Mouse (Mus musculus) thymus, postnatal 36 days (tissue): Measurements from ENCODE around the gene Dlg4.
"Not testable (repeated sequence)": the region's sequence is repeated elsewhere in the genome, so short reads cannot be mapped to it uniquely, and the experiment has no call there.

Experiments used
- DNase-seq, 2 experiments: peaks; one replicate each; pipeline ENCODE4 v3.0.0; 2022; ENCODE audit warnings: mixed read lengths in 2 of 2

Dlg4 gene

DNA sequence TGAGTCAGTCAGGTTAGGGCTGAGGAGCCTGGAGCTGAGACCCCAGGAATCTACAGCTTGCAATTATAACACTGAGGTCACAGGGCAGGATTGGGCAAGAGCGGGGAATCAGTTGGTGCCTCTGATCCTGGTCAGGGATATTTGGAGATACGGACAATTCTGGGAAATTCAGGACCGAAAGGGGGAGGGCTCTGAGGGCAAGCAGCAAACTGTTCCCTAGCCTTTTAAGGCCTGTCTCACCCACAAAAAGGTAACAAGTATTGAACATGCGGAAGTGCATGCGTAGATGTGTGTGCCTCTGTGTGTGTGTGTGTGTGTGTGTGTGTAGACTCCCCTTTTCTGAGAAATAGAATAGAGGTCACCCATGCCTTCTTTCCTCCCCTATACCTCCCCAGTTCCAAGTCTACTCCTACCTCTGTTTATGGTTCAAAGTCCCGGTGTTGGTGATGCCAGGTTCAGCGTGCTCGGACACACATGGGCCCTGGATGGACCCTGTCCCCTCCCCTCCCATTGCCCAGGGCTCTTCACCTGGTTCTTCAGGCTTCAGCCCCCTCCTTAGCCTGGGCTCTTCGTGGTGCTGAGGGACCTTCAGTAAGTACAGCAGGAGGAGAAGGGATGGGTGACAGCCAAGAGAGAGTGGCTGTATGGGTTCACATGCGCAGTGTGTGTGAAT, 37.3 kb downstream of the Dlg4 start, which contains the start of gene Asgr1:
TSS of gene Asgr1 (plus strand) at position 188 of the 673 bp plus-strand sequence.
- DNase-seq, result no peak

DNA sequence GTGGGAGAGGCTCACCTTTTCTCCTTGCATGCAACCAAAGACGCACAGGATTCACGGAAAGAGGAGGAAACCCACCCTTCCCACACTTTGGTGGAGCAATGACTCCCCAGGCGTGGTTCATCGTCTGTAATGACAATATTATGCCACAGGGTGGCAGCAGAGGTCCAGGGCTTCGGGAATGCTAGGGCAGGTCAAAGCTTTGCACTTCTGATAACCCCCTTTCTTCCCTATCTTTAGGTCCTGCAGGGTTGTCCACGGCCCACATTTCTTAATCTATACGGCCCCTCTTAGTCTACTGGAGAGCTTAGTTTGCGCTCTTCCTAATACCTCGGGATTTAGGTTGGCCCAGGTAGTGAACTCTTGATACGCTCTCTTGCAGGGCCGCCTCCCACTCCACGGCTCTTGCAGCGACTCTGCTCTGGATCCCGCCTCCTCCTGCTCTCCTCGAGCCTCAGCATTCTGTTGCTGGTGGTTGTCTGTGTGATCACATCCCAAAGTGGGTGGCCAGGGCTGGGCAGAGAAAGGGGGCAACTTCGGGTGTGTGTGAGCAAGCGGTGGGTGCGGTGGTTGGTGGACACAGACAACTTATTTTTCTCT, 39.0 kb downstream of the Dlg4 start:
- DNase-seq, result peak; percentile 64 to 73

DNA sequence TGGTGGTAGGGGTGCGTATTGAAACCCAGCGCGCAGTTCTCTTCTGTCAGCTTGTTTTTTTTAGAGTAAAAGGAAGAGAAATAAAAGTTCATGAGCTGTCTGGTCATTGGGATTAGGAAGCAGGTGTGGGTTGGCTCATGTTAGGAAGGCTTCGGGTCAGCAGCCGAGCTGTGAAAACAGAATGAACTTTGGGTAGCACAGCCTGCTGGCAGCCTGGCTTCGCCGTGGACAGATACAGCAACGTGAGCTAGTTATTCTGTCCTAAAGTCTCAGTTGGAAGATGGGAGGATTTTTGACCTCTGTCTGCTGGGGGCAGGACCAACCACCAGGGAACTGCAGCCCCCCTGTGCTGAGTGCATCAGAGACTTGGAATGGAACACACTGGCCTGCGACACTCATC, 41.1 kb downstream of the Dlg4 start:
- DNase-seq, result no peak

DNA sequence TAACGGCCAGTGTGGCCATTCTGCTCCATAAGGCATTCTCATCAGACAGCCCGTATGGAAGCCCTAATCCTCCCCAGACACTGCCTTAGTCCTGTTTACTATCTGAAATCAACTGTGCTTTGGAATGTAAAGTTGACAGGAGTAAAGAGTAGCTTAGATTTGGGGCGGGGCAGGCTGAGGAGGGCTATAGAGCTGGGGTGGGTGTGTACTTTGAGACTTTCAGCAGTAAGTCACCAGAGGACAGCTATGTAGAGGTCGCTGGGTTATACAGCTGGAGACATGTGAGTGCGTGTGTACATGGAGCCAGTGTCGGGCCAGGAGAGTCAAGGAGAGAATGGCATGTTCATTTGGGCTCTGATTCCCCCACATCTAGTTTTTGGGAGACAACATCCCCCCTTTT, 43.2 kb downstream of the Dlg4 start:
- no peak for DNase-seq

DNA sequence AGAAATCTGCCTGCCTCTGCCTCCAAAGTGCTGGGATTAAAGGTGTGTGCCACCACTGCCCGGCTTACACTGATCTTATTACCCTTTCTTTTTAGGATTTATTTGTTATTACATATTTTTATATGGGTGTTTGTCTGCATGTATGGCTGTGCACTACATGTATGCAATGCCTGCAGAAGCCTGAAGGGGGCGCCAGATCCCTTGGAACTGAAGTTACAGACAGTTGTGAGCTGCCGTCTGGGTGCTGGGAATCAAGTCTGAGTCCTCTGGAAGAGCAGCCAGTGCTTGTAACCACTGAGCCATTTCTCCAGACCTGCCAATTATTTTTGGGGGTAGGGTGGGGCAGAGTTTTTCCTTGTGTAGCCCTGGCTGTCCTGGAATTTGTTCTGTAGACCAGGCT, 46.3 kb downstream of the Dlg4 start:
- DNase-seq, result no peak

DNA sequence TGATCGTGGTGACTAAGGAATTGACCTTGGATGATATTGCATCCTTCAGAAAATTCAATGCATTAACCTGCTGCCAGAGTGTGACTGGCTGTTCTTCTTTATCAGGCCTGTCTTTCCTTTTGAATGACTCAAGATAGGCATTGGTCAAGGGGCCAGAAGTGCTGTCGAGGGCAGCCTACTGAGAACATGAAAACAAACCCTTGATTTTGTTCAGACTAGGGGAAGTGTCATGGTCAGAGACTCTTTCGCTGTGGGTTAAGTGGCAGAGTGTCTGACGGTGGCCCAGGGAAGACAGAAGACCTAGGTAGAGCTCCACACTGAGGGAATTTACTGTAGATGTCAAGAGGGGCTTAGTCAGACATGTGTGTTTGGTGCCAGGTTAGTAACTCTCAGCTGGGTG, 50.0 kb downstream of the Dlg4 start:
- no peak for DNase-seq

DNA sequence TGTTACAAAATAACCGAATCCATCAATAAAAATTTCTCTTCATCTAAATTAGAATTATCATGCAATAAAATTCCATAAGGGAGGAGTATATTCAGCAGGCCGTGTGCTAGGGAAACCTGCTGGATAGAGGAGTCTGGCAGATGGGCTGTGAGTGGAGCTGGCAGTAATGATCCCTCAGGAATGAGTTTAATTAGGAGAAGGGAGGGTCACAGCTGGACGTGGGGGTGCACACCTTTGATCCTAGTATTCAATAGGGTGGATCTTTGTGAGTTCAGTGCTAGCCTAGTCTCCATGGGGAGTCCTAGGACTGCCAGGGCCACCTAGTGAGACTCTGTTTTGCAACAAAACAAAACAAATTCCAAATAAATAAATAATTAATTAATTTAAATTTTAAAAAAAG, 51.5 kb downstream of the Dlg4 start:
- no peak for DNase-seq

DNA sequence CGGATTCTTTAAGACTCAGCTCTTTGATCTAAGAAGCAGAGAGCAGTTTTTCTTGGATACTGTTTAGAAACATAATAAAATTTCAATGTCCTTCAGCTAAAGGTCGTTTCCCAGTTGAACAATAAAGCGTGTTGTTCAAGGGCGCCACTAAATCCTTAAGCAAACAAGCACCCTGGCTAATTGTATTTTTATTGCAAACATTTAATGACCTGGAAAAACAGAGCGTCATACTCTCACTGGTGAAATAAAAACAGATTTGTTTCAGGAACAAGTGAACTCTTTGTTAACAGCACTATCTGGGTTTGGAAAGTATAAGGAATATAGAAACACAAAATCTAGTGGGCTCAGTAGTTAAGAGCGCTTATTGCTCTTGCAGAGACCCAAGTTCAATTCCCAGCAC, 53.3 kb downstream of the Dlg4 start:
- no peak for DNase-seq

DNA sequence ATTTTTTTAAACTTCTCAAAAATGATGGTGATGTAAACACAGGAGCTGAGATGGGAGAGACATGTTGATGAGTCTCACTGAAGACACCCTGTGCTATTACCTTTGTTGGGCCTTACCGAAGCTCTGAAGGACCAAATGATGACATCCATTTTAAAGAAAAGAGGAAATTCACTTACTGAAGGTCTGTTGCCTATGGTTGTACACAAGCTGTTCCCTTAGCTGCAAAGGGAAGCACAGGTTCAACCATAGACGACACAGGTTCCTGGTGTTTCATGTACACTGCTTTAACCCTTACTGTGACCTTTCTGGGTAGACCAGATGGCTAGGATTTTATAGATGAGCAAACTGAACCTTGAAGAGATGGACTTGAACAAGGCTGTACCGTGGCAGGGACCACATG, 53.9 kb downstream of the Dlg4 start:
- DNase-seq, result not testable (repeated sequence)

DNA sequence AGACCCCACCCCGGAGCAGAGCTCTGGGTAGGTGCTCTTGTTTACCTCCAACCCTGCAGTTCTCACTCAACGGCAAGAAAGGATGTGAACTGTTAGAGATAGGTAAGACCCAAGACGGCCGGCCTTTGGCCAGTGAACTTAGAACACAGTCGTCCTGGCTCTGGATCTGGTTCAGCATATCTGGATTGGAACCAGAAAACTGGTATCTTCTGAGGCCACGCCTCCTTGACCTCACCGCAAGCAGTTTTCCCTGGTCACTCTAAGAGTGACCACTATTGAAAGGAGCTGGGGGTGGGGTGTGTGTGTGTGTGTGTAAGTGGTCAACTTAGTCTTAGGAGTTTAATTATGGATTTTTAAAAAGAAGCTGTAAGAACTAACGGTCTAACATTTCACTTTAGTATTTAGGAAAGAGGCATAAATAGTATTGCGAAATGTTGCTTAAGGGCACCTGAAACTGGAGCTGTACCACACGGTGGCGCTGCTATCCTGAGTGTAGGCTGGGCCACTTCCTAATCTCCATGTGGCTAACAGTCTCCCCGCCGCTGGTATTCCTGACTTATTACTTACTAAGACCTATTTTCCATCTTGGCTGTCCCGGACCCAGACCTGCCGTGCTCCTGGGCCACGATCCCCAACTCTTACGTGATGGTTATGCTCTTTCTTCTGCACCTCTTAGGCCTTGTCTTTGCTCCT, 57.8 kb downstream of the Dlg4 start:
- DNase-seq, result peak; percentile 60 to 65

DNA sequence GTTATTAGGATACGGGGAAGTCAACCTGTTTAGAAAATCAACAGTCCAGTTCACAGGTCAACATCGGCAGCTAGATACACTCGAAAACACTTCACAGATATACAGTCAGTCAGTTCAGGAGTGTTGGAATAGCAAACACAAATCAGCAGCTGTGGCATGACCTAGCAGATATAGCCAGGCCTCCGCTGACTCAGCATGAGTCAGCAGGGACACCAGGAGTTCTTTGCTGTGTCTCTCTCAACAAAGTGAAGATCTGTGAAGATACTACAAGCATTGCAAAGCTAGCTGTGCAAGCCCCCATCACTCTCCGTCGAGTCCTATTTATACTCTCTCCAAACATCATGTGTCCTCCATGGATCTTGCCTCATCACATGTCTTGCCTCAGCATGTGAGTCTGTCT, 58.8 kb downstream of the Dlg4 start:
- DNase-seq, result no peak

DNA sequence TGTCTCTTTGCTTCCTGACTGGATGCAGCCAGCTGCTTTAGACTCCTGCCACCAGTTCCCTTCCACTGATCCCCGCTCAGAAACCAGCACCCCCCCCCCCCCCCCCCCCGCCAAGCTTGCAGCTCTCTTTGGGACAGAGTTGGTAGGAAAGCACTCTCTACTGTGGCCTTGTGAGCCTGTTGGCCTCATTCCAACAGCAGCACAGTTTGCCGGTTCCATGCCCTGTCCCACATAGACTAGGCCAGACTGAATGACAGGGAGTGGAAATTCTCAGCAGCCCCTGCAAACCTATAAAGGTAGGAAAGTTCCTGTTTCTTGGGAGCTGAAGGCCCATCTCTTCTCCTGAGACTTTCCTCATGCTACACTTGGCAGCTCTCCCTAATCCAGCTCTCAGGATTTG, 60.7 kb downstream of the Dlg4 start:
- DNase-seq, result no peak

DNA sequence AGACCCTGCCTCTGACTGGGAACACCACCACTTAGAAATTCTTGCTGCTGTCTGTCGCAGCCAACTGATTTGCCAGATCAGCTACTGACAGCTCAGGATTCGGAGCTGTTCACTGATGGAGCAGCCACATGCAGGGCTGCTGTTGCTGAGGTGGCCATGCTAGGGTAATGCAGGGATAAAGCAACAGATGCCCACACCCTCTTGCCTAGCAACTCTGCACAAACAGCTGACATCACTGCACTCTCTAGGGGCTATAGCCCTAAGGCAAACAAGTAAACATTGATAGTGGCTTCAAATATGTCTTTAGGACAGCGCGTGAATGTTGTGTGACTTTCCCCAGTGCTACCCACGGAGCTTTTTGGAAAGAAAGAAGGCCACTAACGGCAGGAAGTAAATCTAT, 62.4 kb downstream of the Dlg4 start:
- no peak for DNase-seq

DNA sequence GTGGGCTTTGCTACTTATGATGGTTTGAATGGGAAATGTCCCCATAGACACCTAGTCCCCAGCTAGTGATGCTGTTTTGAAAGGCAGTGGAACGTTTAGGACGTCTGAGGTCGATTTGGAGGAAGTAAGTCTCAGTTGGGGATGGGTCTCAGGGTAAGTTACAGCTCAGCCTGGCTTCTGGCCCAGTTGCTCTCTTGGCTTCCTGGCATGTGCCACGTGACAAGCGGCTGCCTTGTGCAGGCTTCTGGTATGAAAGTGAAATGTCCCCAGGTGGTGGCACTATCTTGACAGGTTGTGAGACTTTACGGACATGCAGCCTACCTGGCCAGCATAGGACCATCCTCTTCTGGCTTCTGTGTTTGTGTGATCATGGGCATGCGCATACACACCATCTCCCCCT, 63.2 kb downstream of the Dlg4 start:
- peak; percentile 66 to 76 for DNase-seq

DNA sequence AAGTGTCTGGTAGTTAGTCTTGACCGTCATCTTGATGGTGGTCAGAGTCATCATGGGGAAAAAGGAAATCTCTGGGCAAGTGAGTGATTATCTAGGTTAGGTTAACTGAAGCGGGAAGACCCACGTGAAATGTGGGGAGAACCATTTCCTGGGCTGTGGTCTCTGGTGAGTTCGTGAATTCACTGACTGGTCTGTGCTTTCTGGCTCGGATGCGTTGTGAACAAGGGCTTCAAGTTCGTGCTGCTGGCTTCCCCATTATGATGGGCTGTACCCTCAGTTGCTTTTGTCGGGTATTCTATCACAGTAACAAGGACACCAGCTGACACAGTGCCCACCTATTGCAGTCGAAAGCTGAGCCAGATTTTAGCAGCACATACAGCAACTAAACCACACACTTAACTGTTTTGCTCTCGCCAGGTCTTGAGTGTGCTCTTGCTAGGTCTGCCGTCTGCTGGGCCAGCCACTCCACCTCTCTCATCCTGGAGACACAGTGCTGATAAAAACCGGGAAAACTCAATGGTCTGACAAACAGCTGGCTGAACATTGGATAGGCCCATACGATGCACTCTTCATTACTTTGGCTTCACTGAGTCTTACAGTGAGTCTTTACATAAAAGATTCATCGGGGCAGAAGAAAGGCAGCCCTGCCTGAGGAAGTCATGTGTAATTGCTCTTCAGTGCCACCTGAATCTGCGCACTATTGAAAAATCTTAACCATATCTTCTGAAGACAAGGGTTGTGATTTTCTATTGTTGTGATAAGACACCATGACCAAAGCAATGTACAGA, 64.3 kb downstream of the Dlg4 start:
- DNase-seq, result peak in 1 of 2 experiments; percentile 8

DNA sequence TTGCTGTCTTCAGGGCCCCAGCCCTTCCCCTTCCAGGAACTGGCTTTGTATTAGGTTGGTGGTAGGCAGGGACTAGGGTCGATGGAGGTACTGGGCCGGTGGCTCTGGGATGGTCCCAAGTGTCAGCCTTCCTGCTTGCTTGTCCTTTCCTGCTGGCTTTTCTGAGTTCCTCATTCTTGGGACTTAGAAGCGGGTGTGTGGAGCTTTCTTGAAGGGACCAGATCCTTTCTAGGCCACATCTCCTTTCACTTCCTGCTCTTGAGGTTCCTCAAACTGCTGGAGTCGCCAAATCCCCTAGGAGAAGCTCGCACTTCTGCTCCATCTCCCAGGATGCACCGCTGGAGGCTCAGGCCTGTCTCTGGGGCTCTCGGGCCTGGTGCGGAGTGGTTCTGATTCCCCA, 67.8 kb downstream of the Dlg4 start:
- DNase-seq, result no peak

DNA sequence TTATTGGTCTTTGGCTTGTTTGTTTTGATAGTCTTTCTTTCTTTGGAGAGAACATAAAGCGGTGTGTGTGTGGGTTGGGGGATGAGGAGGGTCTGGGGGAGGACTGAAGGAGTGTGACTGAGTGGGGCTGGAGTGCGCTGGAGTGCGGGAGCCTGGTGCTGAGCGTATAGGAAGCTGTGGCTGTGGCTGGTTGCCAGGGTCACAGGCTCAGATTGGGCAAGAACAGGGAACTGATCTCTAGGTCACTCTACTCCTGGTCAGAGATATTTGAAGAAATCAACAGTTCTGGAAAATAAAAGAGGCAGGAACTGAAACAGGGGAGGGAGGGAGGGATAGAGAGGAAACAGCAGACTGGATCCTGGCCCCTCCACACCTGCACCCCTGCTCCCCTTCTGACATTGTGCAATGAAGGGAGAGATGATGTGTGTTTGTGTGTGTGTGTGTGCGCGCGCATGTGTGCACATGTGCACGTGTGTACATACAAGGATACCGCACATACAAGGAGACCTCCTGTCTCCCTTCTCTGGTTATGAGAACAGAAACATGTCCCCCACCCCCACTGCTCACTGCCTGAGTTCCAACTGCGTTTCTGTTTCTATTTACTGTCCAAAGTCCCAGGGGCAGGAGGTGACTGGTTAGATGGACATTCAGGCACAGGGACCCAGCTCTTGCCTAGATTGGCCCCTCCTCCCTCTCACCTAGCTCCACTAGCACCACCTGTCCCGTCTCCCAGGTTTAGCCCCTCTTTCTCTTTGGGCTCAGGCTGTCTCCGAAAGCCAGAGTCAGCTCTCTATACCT, 75.4 kb downstream of the Dlg4 start, which contains the start of gene Asgr2:
TSS of gene Asgr2 (plus strand) at position 659 of the 798 bp plus-strand sequence.
- DNase-seq, result no peak
